Mouse (Mus musculus) E14TG2a.4 (cell line): ENCODE data around the gene Prss37.

Experiments
- CTCF ChIP-seq: conservative IDR thresholded peaks from 2 replicates; pipeline ENCODE4 v1.5.1; 2014; ENCODE audit warnings: low read length
- NANOG ChIP-seq: IDR thresholded peaks from 2 replicates; pipeline ENCODE4 v1.6.1; 2014; ENCODE audit warnings: borderline replicate concordance, low read length, mixed read lengths
- POU5F1 ChIP-seq: IDR thresholded peaks from 2 replicates; pipeline ENCODE4 v1.6.1; 2014; ENCODE audit warnings: low read length, borderline replicate concordance

GRCm38 (mm10) chr6:40490933-40491332 lies 28.4 kb downstream of the Prss37 start, which contains the start of gene Tas2r137:
- no peak for TF ChIP-seq CTCF
- no peak for TF ChIP-seq NANOG
- TF ChIP-seq POU5F1 = no peak
